Mouse (Mus musculus) ES-Bruce4 (cell line): ENCODE data around the gene Tmem182.

Experiments used
- CTCF ChIP-seq: IDR thresholded peaks from one replicate; pipeline ENCODE4 v1.8.1; 2011; ENCODE audit warnings: low read depth, low read length
- EP300 ChIP-seq: IDR thresholded peaks from 2 replicates; pipeline ENCODE4 v1.6.1; 2011; ENCODE audit warnings: low read depth, low read length; ENCODE audit not compliant: insufficient read depth
- POLR2A ChIP-seq: IDR thresholded peaks from one replicate; pipeline ENCODE4 v1.8.1; 2011; ENCODE audit warnings: low read length; ENCODE audit not compliant: insufficient read depth

DNA sequence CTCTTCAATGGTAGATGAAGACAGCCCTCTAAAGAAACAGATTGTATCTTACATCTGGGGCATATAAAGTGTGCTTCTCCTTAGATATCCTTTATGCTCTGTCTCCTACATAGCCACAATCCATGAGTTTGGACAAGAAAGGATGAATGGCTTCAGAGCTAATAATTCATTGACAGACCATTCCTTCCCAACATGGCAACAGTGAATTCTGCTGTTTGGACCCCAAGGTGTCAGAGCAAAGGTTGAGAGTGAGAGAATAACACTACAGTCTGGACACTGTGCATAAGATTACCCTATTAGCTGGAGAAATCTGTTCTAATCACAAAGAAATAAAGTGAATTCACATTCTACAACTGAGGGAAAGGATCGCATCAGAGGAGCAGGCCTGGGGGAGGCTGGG lies 9.9 kb upstream of the Tmem182 start:
- TF ChIP-seq POLR2A (no peak), CTCF (no peak), EP300 (no peak)
